Mouse (Mus musculus) heart, adult 2 months (tissue): ENCODE results near the gene Fsip1.

ENCODE experiments used
- EP300 ChIP-seq: fragments of 200-500 bp; IDR thresholded peaks from 2 replicates; pipeline ENCODE4 v1.6.1; 2011; ENCODE audit warnings: low read depth, low read length, control low read depth; ENCODE audit not compliant: insufficient read depth
- POLR2A ChIP-seq: fragments of 200-500 bp; IDR thresholded peaks from 2 replicates; pipeline ENCODE4 v1.6.1; 2011; ENCODE audit warnings: mild to moderate bottlenecking, low read depth, low read length, control low read depth; ENCODE audit not compliant: insufficient read depth

DNA sequence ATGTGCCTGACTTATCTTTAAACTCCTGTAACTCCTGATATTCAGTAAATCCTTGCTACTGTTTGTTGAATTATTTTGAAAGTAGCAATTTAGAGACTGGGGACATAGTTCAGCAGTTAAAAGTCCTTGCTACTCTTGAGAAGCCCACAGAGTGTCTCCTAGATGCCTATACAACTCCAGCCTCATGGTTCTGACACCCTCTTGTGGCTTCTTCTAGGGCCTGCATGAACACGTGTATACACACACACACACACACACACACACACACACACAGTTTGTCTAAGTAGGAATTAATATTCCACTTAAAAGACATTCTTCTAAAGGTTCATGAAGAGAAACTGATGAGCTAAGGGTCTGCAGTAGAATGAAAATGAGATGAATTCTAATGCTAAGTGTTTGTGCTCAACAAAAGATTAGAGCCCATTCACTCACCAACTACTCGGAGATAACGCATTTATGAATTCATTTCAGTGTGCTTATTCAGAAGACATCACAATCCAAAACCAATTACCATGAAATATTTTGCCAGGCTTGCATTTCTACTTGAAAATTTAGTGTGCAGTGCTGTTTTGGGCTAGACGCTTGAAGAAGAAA is 28.2 kb downstream of the Fsip1 start:
- no peak for TF ChIP-seq EP300
- no peak for TF ChIP-seq POLR2A
